8 mouse cellular contexts compared by ENCODE assay signal in genomic region chr5:124025587-124026441, GRCm38 (mm10). TPM values are rescaled to one million over a fixed set of nuclear protein-coding genes. Genes with fewer than 3 reads are reported as not detected.
DNase-seq lines count a peak whose midpoint lies in the region; ATAC-seq lines count a peak whose summit lies in the region.

No protein-coding gene starts in this region.

- peak overlapping the region; percentile 95 for H3K27ac ChIP-seq in forebrain, embryonic 15.5 days (replicated peaks)
- no peak overlapping the region for H3K27ac ChIP-seq in neural tube, embryonic 12.5 days

- peak; percentile 72 for DNase-seq in kidney, adult 18-20 months
- DNase-seq in right cerebral cortex, postnatal 4 days = no peak
- no peak for DNase-seq in layer of hippocampus, adult 9-10 months (ENCODE audit: low spot score)

- no peaks in the 10 kb centered on the region for H3K27me3 ChIP-seq in megakaryocyte, embryonic 14.5 days (replicated peaks)
- no peaks in the 10 kb centered on the region for H3K27me3 ChIP-seq in forebrain, embryonic 15.5 days
- no peaks in the 10 kb centered on the region for H3K27me3 ChIP-seq in neural tube, embryonic 12.5 days (replicated peaks)

- H3K4me2 ChIP-seq in forebrain, embryonic 15.5 days (replicated peaks) = 0 out of 2 replicates have a peak overlapping the region, but pooled peaks have one; percentile 2
- 0 out of 2 replicates have a peak overlapping the region, but pooled peaks have one; percentile 3 for H3K4me2 ChIP-seq in neural tube, embryonic 12.5 days (replicated peaks)

- no peaks in the 10 kb centered on the region for H3K9me3 ChIP-seq in megakaryocyte, embryonic 14.5 days
- H3K9me3 ChIP-seq in forebrain, embryonic 15.5 days = no peaks in the 10 kb centered on the region
- no peaks in the 10 kb centered on the region for H3K9me3 ChIP-seq in neural tube, embryonic 12.5 days

- H3K36me3 ChIP-seq in megakaryocyte, embryonic 14.5 days (replicated peaks; ENCODE audit: low read length) = peaks cover 93% of the 10 kb centered on the region
- H3K36me3 ChIP-seq in forebrain, embryonic 15.5 days = no peaks in the 10 kb centered on the region
- peaks cover 10% of the 10 kb centered on the region; the same call in 1 of the 2 replicates for H3K36me3 ChIP-seq in neural tube, embryonic 12.5 days

- H3K4me1 ChIP-seq in megakaryocyte, embryonic 14.5 days = peaks cover 99% of the 10 kb centered on the region
- H3K4me1 ChIP-seq in forebrain, embryonic 15.5 days = peaks cover 67% of the 10 kb centered on the region
- H3K4me1 ChIP-seq in neural tube, embryonic 12.5 days = peaks cover 74% of the 10 kb centered on the region

- no peak overlapping the region; the same call in 1 of the 2 replicates for H3K9ac ChIP-seq in forebrain, embryonic 15.5 days (replicated peaks)
- H3K9ac ChIP-seq in neural tube, embryonic 12.5 days = no peak overlapping the region

- peak overlapping the region; percentile 82 for H3K4me3 ChIP-seq in megakaryocyte, embryonic 14.5 days (replicated peaks)
- no peak overlapping the region for H3K4me3 ChIP-seq in forebrain, embryonic 15.5 days
- H3K4me3 ChIP-seq in neural tube, embryonic 12.5 days = no peak overlapping the region

- 78% methylated on average over 15 of the region's 15 CpGs for WGBS in forebrain, embryonic 15.5 days
- WGBS in neural tube, embryonic 12.5 days = 88% methylated on average over 15 of the region's 15 CpGs

- ATAC-seq in megakaryocyte, adult 5-6 weeks (ENCODE audit: poor library complexity, severe bottlenecking) = no peak
- no peak for ATAC-seq in forebrain, embryonic 15.5 days (replicated peaks)
- no peak for ATAC-seq in neural tube, embryonic 12.5 days (ENCODE audit: low FRiP score, low read depth)
- no peak for ATAC-seq in inflammation-experienced regulatory T-cells, adult 6 months

RNA-seq across cellular contexts. Expression of gene Vps37b, which starts 6.3 kb away (rescaled TPM):
- polyA plus RNA-seq in megakaryocyte, embryonic 14.5 days (2012; ENCODE audit: insufficient read depth, low replicate concordance) = 437 and 1,468 TPM in 2 replicates
- 28.9 and 29.2 TPM in 2 replicates for total RNA-seq in megakaryocyte, adult 5-6 weeks (2015)
- 29.1 and 29.9 TPM in 2 replicates for total RNA-seq in megakaryocyte, adult 5-6 weeks (2017)
- 106 and 109 TPM in 2 replicates for polyA plus RNA-seq in forebrain, embryonic 15.5 days (2015; fragmentation: Nextera tagmentation; extraction: Ambion mirVana)
- 70.9 and 71.2 TPM in 2 replicates for polyA plus RNA-seq in neural tube, embryonic 12.5 days (2016; fragmentation: Nextera tagmentation; extraction: Ambion mirVana)
- polyA plus RNA-seq in inflammation-experienced regulatory T-cells, adult 6 months (2017; shearing (Covaris generic)) = 10 to 100 TPM; 18.4 to 21.9 (median 18.7) TPM

RNA-seq across cellular contexts. Expression of gene Hip1r, which starts 52.4 kb away (rescaled TPM):
- polyA plus RNA-seq in megakaryocyte, embryonic 14.5 days (2012; ENCODE audit: insufficient read depth, low replicate concordance) = 5.4 and 11.0 TPM in 2 replicates
- total RNA-seq in megakaryocyte, adult 5-6 weeks (2015) = 6.0 and 6.6 TPM in 2 replicates
- total RNA-seq in megakaryocyte, adult 5-6 weeks (2017) = 12.1 and 13.0 TPM in 2 replicates
- 26.9 and 27.5 TPM in 2 replicates for polyA plus RNA-seq in forebrain, embryonic 15.5 days (2015; fragmentation: Nextera tagmentation; extraction: Ambion mirVana)
- 12.6 and 14.6 TPM in 2 replicates for polyA plus RNA-seq in neural tube, embryonic 12.5 days (2016; fragmentation: Nextera tagmentation; extraction: Ambion mirVana)
- 10 to 100 TPM in 2 of 3 experiments, 1 to 10 TPM in 1; 5.9 to 20.1 (median 14.8) TPM for polyA plus RNA-seq in inflammation-experienced regulatory T-cells, adult 6 months (2017; shearing (Covaris generic))
